Mouse (Mus musculus) liver, adult 2 months (tissue): ENCODE measurements around the gene Cox8a.

Experiments
- CTCF ChIP-seq: fragments of 200-500 bp; IDR thresholded peaks from 2 replicates; pipeline ENCODE4 v1.5.1; 2011; ENCODE audit warnings: low read depth, low read length, control low read depth
- POLR2A ChIP-seq: fragments of 200-500 bp; IDR thresholded peaks from 2 replicates; pipeline ENCODE4 v1.6.1; 2011; ENCODE audit warnings: low read length, control low read depth; ENCODE audit not compliant: insufficient read depth; ENCODE audit errors: extremely low read depth

- no peak for TF ChIP-seq CTCF
- no peak for TF ChIP-seq POLR2A
These were observed 35.9 kb downstream of the Cox8a start for GRCm38 (mm10) chr19:7181496-7181895.
